Mouse (Mus musculus) effector memory CD4-positive, alpha-beta T cell, adult 5 months (primary cell): ENCODE data around the gene Cry2. TPM values are rescaled to one million over a fixed set of nuclear protein-coding genes. Genes with fewer than 3 reads are reported as not detected.

ENCODE experiments used
- polyA plus RNA-seq: library from polyadenylated mRNA; unstranded; fragments of 100-300 nt; shearing (Covaris generic); gene quantifications from one replicate; pipeline ENCODE4 v1.2.1, GENCODE M21; 2017

The Cry2 gene
- 26.7 TPM for polyA plus RNA-seq

GRCm38 (mm10) chr2:92433578-92434374 is at the start of gene Cry2:
Gene Cry2, minus strand, starts transcription at chr2:92434043.

GRCm38 (mm10) chr2:92459921-92460707 is 26.3 kb upstream of the Cry2 start, which contains the start of gene Slc35c1:
Gene Slc35c1, minus strand, starts transcription at chr2:92460538.

GRCm38 (mm10) chr2:92401091-92401561 is 32.7 kb downstream of the Cry2 start, which contains the start of gene Mapk8ip1:
Gene Mapk8ip1, minus strand, starts transcription at chr2:92401263.

GRCm38 (mm10) chr2:92381901-92382588 is 51.8 kb downstream of the Cry2 start, which contains the start of gene 1700029I15Rik:
Gene 1700029I15Rik, plus strand, starts transcription at chr2:92382538.

GRCm38 (mm10) chr2:92374514-92374913 is 59.3 kb downstream of the Cry2 start, which contains the start of the genes Pex16 and Large2:
Gene Pex16, plus strand, starts transcription at chr2:92374676.
Gene Large2, minus strand, starts transcription at chr2:92374869.

Other genes with a start within 250 kb of the Cry2 start
- 30.9 TPM for gene Pex16, start 59.4 kb downstream of the Cry2 start, polyA plus RNA-seq
- not detected for gene Large2, start 59.2 kb downstream of the Cry2 start, polyA plus RNA-seq
- 2.2 TPM for gene 1700029I15Rik, start 51.5 kb downstream of the Cry2 start, polyA plus RNA-seq
- gene Mapk8ip1, start 32.8 kb downstream of the Cry2 start, polyA plus RNA-seq = 0.67 TPM
- gene Slc35c1, start 26.5 kb upstream of the Cry2 start, polyA plus RNA-seq = 13.7 TPM
- gene Chst1, start 165.7 kb upstream of the Cry2 start, polyA plus RNA-seq = 0.32 TPM